Mouse (Mus musculus) E14TG2a.4 (cell line): ENCODE data around the gene Litaf.

Experiments
- H3K27me3 ChIP-seq: 2 replicates; pipeline ENCODE4 v1.6.1; 2014; ENCODE audit warnings: low read length, control low read depth; ENCODE audit not compliant: insufficient read depth
- H3K36me3 ChIP-seq: 2 replicates; pipeline ENCODE4 v1.6.1; 2014; ENCODE audit warnings: low read length, control low read depth; ENCODE audit not compliant: insufficient read depth
- H3K4me1 ChIP-seq: replicated peaks from 2 replicates; pipeline ENCODE4 v1.6.1; 2014; ENCODE audit warnings: low read depth, low read length, control low read depth
- H3K4me3 ChIP-seq: replicated peaks from 2 replicates; pipeline ENCODE4 v1.5.1; 2014; ENCODE audit warnings: mild to moderate bottlenecking, low read length
- H3K9me3 ChIP-seq: 2 replicates; pipeline ENCODE4 v1.6.1; 2014; ENCODE audit warnings: low read length, control low read depth
- CTCF ChIP-seq: conservative IDR thresholded peaks from 2 replicates; pipeline ENCODE4 v1.5.1; 2014; ENCODE audit warnings: low read length
- NANOG ChIP-seq: IDR thresholded peaks from 2 replicates; pipeline ENCODE4 v1.6.1; 2014; ENCODE audit warnings: borderline replicate concordance, low read length, mixed read lengths
- POU5F1 ChIP-seq: IDR thresholded peaks from 2 replicates; pipeline ENCODE4 v1.6.1; 2014; ENCODE audit warnings: low read length, borderline replicate concordance

Litaf gene

DNA sequence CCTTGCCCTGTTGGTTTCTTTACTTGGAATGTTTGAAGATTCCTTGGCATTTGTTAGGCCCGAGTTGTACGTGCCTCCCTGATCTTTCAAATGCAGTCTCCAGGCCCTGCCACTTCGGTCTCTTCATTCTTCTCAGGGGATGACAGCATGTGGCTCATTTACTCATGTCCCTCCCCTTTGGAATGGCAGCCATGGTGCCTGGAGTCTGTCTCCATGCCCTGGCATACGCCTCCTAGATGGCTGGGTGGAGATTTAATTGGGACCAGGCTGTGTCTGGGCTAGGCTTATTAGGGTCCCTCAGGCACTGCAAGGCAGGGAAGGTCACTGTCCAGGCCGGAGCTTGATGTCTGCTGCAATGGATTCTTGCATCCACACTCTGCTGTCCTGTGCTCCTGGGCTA lies 10.0 kb downstream of the Litaf start:
- Histone ChIP-seq H3K4me3 (no peak overlapping the region), H3K9me3 (no peaks in the 10 kb centered on the region), H3K36me3 (no peaks in the 10 kb centered on the region), H3K4me1 (peaks cover 12% of the 10 kb centered on the region), H3K27me3 (peaks cover 7% of the 10 kb centered on the region)
- TF ChIP-seq CTCF (no peak), NANOG (no peak), POU5F1 (no peak)

DNA sequence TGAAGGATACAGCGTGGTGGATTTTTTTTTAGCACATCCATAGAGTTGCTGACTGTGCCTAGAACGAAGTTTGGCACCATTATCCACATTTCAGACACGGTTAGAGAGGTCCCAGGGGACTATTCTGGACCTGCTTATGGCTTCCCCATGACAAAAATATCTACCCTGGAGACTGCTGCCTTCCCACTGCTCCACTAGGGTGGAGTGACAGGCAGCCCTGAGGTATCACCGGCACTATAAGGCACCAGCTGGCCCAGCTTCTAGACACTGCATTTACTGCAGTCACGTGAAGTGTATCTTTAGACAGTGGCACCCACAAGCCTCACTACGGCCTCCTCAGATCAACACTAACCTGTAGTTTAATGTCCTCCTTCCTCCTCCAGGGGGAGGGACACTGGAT lies 11.1 kb downstream of the Litaf start:
- H3K9me3 ChIP-seq: no peaks in the 10 kb centered on the region
- H3K4me1 ChIP-seq: peaks cover 18% of the 10 kb centered on the region
- H3K36me3 ChIP-seq: no peaks in the 10 kb centered on the region
- TF ChIP-seq CTCF: no peak
- TF ChIP-seq POU5F1: no peak
- no peak for TF ChIP-seq NANOG
- no peak overlapping the region for H3K4me3 ChIP-seq
- H3K27me3 ChIP-seq: peaks cover 10% of the 10 kb centered on the region

DNA sequence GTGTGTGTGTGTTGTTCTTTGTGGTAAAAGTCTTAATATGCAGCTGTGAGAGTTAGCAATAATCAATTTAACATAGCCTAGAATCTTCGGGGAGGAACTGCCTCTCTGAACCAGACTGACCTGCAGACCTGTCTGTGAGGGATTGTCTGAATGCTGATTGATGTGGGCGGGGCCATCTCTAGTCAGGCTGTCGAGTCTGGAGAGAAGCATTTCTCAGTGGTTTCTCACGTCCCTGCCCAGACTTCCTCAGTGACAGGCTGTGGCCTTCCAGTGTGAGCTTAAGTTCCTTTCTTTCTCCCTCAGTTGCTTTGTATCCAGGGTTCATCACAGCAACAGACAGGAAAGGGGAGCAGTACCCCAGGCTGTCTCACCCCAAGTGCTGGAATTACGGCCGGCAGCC lies 11.5 kb downstream of the Litaf start:
- H3K36me3 ChIP-seq: no peaks in the 10 kb centered on the region
- peaks cover 18% of the 10 kb centered on the region for H3K4me1 ChIP-seq
- H3K9me3 ChIP-seq: no peaks in the 10 kb centered on the region
- H3K27me3 ChIP-seq: peaks cover 10% of the 10 kb centered on the region
- no peak overlapping the region for H3K4me3 ChIP-seq
- TF ChIP-seq NANOG: no peak
- TF ChIP-seq POU5F1: no peak
- TF ChIP-seq CTCF: no peak

DNA sequence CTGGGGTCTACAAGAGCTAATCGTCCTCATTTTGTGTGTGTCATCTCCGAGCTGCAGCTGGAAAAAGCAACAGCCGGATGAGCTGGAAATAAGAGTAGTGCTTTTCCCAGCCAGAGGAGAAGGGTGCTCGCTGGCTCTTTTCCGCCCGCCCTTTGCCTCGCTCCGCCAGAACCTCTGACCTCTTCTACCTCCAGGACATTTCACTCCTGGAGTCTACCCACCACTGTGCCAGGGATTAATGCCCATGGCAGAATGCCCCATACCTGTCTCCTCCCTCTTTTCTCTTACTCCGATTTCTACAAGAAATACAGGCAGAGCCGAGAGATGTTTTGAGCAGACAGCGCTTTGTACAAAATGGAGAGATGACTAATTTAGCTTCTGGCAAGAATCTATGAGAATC lies 14.8 kb downstream of the Litaf start:
- Histone ChIP-seq H3K27me3 (peaks cover 13% of the 10 kb centered on the region), H3K4me1 (peaks cover 23% of the 10 kb centered on the region), H3K4me3 (no peak overlapping the region), H3K36me3 (no peaks in the 10 kb centered on the region), H3K9me3 (no peaks in the 10 kb centered on the region)
- TF ChIP-seq POU5F1 (no peak), CTCF (no peak), NANOG (no peak)

DNA sequence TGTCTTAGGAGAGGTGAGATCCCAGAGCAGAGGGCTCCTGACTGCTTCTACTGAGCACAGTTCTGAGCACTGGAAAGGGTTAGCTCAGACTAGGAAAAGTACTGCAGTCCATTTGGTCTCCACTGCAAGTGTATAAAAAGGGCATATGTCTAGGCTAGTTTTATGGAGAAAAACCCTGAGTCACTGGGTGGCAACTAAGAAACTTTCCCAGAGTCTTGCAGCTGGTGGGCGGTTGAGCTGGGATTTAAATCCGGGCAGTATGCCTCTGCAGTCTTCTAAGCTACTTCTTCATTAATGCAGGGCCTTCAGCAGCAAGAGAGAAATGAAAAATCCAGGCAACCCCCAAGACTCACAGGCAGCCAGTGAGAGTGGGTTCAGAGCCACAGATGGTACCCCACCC lies 15.7 kb downstream of the Litaf start:
- Histone ChIP-seq H3K9me3 (no peaks in the 10 kb centered on the region), H3K36me3 (no peaks in the 10 kb centered on the region), H3K27me3 (peaks cover 9% of the 10 kb centered on the region; the same call in 1 of the 2 replicates), H3K4me3 (no peak overlapping the region), H3K4me1 (peaks cover 23% of the 10 kb centered on the region)
- TF ChIP-seq CTCF (no peak), POU5F1 (no peak)

DNA sequence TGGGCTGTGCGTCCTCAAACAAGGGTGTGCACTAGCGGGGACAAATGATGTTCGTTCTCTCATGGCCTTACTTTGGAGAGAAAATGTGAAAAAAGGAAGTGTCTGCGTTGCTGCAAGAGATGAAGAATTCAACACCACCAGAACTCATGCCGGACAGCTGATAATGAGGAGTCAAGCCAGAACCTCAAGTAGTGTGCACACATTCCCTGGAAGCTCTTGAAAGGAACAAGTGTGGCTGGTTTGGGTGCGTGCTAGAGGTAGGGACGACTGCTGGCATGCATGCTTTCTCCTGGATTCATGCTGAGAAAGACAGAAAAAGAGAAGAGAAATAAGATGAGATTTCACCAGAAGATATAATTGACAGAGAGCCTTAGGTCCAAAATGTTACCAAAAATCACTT lies 18.8 kb downstream of the Litaf start:
- Histone ChIP-seq H3K27me3 (peaks cover 9% of the 10 kb centered on the region; the same call in 1 of the 2 replicates), H3K4me1 (peaks cover 19% of the 10 kb centered on the region), H3K9me3 (no peaks in the 10 kb centered on the region), H3K36me3 (no peaks in the 10 kb centered on the region), H3K4me3 (no peak overlapping the region)
- no peak for TF ChIP-seq NANOG
- TF ChIP-seq POU5F1: no peak
- TF ChIP-seq CTCF: no peak

DNA sequence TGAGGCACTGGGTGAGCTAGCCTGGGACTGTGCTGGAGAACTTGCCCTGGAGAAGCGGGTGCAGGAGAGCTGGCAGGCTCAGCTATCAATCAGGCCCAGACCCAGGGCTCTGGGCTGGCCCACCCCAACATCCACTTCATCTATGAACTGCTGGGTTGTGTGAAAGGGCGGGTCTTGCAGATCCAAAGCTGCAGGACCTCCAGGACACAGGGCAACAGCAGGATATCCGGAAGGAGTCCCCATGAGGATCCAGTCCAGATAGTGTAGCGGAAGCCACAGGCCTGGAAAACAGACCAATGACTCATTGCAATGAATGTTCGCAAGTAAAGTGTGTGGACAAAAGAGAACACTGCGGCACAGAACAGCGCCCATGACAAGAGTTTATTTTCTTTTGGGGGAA lies 19.5 kb downstream of the Litaf start:
- Histone ChIP-seq H3K4me1 (peaks cover 17% of the 10 kb centered on the region), H3K27me3 (peaks cover 9% of the 10 kb centered on the region; the same call in 1 of the 2 replicates), H3K9me3 (no peaks in the 10 kb centered on the region), H3K4me3 (no peak overlapping the region), H3K36me3 (no peaks in the 10 kb centered on the region)
- TF ChIP-seq CTCF: no peak
- no peak for TF ChIP-seq NANOG
- TF ChIP-seq POU5F1: no peak

DNA sequence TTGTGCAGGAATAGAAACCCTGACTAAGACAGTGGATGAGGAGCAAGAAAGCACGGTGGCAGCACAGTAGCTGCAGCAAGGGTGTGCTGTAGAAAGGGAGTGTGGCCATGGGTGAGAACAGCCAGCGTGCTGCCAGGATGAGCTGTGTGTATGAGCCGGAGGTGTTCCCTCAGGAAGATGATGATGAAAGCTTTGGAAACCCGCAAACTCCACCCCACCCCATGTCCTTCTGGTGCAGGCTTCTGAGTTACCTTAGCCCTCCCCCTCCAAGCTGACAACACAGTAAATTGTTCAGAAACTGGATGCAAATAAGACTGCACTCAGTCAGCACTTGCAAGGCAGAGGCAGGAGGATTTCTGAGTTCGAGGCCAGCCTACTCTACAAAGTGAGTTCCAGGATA lies 22.7 kb downstream of the Litaf start:
- TF ChIP-seq CTCF (no peak), POU5F1 (no peak), NANOG (no peak)
- H3K27me3 ChIP-seq: peaks cover 17% of the 10 kb centered on the region; the same call in 1 of the 2 replicates
- H3K4me3 ChIP-seq: no peak overlapping the region
- peaks cover 5% of the 10 kb centered on the region; the same call in 1 of the 2 replicates for H3K4me1 ChIP-seq
- H3K9me3 ChIP-seq: no peaks in the 10 kb centered on the region
- no peaks in the 10 kb centered on the region for H3K36me3 ChIP-seq

DNA sequence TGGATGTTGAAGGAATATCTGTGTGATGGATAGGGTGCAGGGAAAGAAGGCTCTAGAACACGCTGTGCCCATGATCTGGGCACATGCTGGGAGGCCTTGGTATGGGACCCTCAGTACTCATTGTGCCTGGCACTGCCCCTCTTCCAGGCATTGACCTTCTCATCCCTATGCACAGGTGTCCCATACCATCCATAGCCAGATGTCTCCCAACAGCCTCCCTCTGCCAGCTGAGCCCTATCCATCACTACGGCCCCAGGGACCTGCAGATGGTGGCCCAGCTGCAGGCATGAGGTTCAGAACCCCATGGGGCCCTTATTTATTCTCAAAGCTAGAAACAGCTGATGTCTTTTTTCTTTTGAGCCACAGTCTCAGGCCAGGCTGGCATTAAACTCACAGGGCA lies 25.4 kb downstream of the Litaf start:
- Histone ChIP-seq H3K36me3 (no peaks in the 10 kb centered on the region), H3K4me3 (no peak overlapping the region), H3K27me3 (peaks cover 30% of the 10 kb centered on the region), H3K9me3 (no peaks in the 10 kb centered on the region), H3K4me1 (peaks cover 14% of the 10 kb centered on the region)
- no peak for TF ChIP-seq CTCF
- TF ChIP-seq NANOG: no peak
- no peak for TF ChIP-seq POU5F1
